Mouse (Mus musculus) embryonic facial prominence, embryonic 11.5 days (tissue): ENCODE measurements around the gene Idua. TPM values are rescaled to one million over a fixed set of nuclear protein-coding genes. Genes with fewer than 3 reads are reported as not detected.

Experiments
- ATAC-seq: fragments of 200-750 bp; cut with Nextera tagmentation; replicated peaks from 2 replicates; pipeline ENCODE4 v1.8.0; 2017; ENCODE audit warnings: low read depth; ENCODE audit not compliant: insufficient number of reproducible peaks, low FRiP score, low TSS enrichment
- DNase-seq: peaks from one replicate; pipeline ENCODE4 v3.0.0-alpha.2; 2015; ENCODE audit warnings: low spot score
- H3K27ac ChIP-seq: fragments of 300-500 bp; sonication (generic); replicated peaks from 2 replicates; pipeline ENCODE4 v1.5.1; 2014; ENCODE audit warnings: mild to moderate bottlenecking, low read depth, low read length, control low read depth
- H3K27me3 ChIP-seq: fragments of 300-500 bp; sonication (generic); 2 replicates; pipeline ENCODE4 v1.6.1; 2014; ENCODE audit warnings: mild to moderate bottlenecking, low read length, moderate library complexity, mixed read lengths; ENCODE audit not compliant: control insufficient read depth, insufficient read depth
- H3K36me3 ChIP-seq: fragments of 300-500 bp; sonication (generic); replicated peaks from 2 replicates; pipeline ENCODE4 v1.6.1; 2014; ENCODE audit warnings: low read depth, mild to moderate bottlenecking, low read length, moderate library complexity, mixed read lengths; ENCODE audit not compliant: control insufficient read depth, insufficient read depth
- H3K4me1 ChIP-seq: fragments of 300-500 bp; sonication (generic); 2 replicates; pipeline ENCODE4 v1.6.1; 2014; ENCODE audit warnings: low read length, mixed read lengths; ENCODE audit not compliant: control insufficient read depth, insufficient read depth
- H3K4me2 ChIP-seq: fragments of 300-500 bp; sonication (generic); 2 replicates; pipeline ENCODE4 v1.6.1; 2014; ENCODE audit warnings: low read depth, mild to moderate bottlenecking, control low read depth, low read length, moderate library complexity
- H3K4me3 ChIP-seq: fragments of 300-500 bp; sonication (generic); 2 replicates; pipeline ENCODE4 v1.5.1; 2014; ENCODE audit warnings: low read depth, low read length, control low read depth
- H3K9ac ChIP-seq: fragments of 300-500 bp; sonication (generic); replicated peaks from 2 replicates; pipeline ENCODE4 v1.6.1; 2014; ENCODE audit warnings: mild to moderate bottlenecking, control low read depth, low read length
- H3K9me3 ChIP-seq: fragments of 300-500 bp; sonication (generic); replicated peaks from 2 replicates; pipeline ENCODE4 v1.6.1; 2016; ENCODE audit warnings: mild to moderate bottlenecking, low read length, inconsistent platforms, mixed read lengths; ENCODE audit not compliant: control insufficient read depth
- WGBS: fragments of 180-500 bp; shearing (Covaris S2); extraction: QIAGEN DNeasy Blood & Tissue Kit; methylation state at CpG from one replicate; pipeline ENCODE4 v1.1.7; 2014; 5-methylcytosine and 5-hydroxymethylcytosine counted together
- polyA plus RNA-seq: library from polyadenylated mRNA; unstranded; fragments of >200 nt; fragmentation: Nextera tagmentation; extraction: Ambion mirVana; gene quantifications from 2 replicates; pipeline ENCODE4 v1.2.1, GENCODE M21; 2014

Idua gene
- polyA plus RNA-seq, 1 experiment from 2014 or later: 9.6 TPM

DNA sequence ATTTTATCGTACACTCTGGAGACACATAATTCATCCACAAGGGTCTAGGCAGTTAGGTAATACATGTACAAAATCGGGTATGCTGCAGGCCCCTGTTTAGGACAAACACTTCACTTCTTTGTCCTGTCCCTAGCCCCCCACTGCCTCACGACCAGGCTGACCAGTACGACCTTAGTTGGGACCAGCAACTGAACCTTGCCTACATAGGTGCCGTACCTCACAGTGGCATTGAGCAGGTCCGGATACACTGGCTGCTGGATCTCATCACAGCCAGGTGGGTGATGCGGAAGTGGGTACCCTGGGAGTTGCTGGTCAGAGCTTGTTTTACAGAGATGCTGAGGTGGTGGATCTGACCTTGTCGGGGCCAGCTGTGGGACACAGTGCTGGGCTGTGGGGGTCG lies 9.9 kb downstream of the Idua start:
- H3K27me3 ChIP-seq: no peaks in the 10 kb centered on the region
- H3K27ac ChIP-seq: no peak overlapping the region
- no peaks in the 10 kb centered on the region; the same call in 1 of the 2 replicates for H3K4me1 ChIP-seq
- H3K9ac ChIP-seq: no peak overlapping the region
- H3K36me3 ChIP-seq: no peaks in the 10 kb centered on the region
- no peak for DNase-seq
- ATAC-seq: 0 out of 2 replicates have a peak, but pooled peaks have one; percentile 8
- peak overlapping the region; percentile 82 for H3K4me2 ChIP-seq
- 72% methylated on average over 9 of the region's 9 CpGs for WGBS
- no peaks in the 10 kb centered on the region for H3K9me3 ChIP-seq
- H3K4me3 ChIP-seq: no peak overlapping the region

DNA sequence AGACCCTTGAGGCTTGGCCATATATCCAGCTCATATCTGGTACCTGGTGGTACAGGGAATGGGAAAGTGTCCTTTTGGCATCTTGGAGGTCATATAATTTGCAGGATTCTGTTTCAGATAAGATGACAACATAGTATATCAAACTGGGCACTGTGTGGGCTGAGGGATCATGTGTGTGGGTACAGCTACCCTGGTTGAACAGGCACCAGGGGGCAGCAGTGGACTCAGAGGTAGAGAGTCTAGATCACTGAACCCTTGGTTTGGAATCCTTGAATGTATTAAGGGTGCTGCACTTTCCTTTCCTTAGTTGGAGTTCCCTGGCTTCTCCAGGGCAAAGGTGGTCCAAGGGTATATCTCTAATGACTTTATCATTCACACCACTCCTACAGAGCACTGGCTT lies 10.7 kb downstream of the Idua start:
- DNase-seq: peak; percentile 54

DNA sequence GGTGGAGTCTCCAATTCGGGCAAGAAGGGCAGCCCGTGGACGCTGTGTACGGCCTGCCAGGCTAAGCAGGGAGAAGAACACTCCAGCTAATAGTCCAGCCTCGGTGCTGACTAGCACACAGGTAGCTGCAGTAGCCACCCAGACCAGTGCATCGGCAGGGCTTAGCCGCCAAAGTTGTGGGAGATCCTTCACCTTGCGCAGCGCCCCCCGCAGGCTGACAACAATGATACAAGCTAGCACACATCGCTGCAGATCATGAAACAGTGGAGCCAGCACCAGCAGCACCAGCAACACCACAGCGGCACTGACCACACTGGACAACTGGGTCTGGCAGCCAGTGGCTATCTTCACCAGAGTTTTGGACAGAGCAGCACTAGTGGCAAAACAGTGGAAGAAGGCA lies 11.6 kb downstream of the Idua start:
- ATAC-seq: no peak
- Histone ChIP-seq H3K9ac (no peak overlapping the region), H3K4me3 (no peak overlapping the region), H3K27me3 (no peaks in the 10 kb centered on the region), H3K27ac (no peak overlapping the region), H3K4me1 (no peaks in the 10 kb centered on the region; the same call in 1 of the 2 replicates), H3K36me3 (no peaks in the 10 kb centered on the region), H3K4me2 (no peak overlapping the region), H3K9me3 (no peaks in the 10 kb centered on the region)
- no peak for DNase-seq
- 87% methylated on average over 12 of the region's 12 CpGs for WGBS

More for the DNA sequence above, 10.7 kb downstream of the Idua start:
- Histone ChIP-seq H3K27ac (no peak overlapping the region), H3K9me3 (no peaks in the 10 kb centered on the region), H3K27me3 (no peaks in the 10 kb centered on the region), H3K9ac (no peak overlapping the region), H3K4me2 (no peak overlapping the region), H3K4me1 (no peaks in the 10 kb centered on the region; the same call in 1 of the 2 replicates), H3K4me3 (no peak overlapping the region), H3K36me3 (no peaks in the 10 kb centered on the region)
- no peak; the same call in 1 of the 2 replicates for ATAC-seq

DNA sequence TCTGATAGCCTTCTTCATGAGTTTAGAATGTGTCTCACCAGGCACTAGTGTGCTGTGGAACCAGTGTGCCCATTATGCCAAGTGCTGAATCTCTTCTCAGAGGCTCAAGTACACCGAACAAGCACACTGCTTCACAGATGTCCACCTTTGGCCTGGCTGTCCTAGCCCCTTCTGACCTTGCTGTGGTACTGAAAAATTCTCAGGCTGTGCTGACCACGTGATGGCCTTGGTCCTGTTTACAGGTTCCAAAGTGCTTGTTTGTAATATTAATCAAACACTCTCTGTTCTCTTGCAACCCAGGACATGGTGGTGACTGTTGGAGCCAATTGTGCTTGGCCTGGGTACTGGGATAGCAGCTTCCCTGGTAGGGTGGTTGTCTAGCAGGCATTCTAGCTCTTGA lies 14.5 kb downstream of the Idua start:
- 83% methylated on average over 2 of the region's 2 CpGs for WGBS

DNA sequence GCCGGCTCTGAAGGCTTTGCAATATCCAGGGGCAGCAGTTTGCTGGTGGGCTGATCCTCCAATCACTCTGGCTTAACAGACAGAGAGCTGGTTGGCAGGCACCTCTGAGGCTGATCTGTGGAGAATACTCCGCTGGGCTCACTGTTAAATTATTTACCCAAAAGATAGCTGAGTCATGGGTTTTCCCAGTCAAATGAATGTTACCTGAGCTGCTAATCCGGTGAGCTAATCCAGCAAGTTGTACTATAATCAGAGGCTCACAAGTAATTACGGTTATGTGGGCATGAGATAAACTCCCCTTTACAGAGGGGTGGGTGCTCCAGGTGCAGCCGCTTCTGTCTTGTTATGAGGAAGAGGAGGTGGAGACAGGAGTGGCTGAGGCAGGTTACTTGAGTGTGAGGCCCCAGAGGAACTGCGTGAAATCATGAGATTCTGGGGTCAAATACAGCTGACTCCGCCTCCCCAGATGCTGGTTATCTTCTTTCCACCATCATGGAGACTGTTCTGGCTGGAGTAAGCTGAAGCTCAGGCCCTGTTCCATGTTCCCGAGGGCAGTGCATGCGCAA lies 15.2 kb downstream of the Idua start, which contains the start of gene Slc26a1:
TSS of gene Slc26a1 (minus strand) at position 319 of the 566 bp plus-strand sequence.
- H3K4me3 ChIP-seq: no peak within 1 kb of the TSS
- H3K9me3 ChIP-seq: no peaks in the 10 kb centered on the region
- WGBS: 77% methylated on average over 9 of the region's 9 CpGs
- H3K27me3 ChIP-seq: no peaks in the 10 kb centered on the region
- H3K36me3 ChIP-seq: no peaks in the 10 kb centered on the region
- ATAC-seq: no peak
- H3K4me1 ChIP-seq: peaks cover 2% of the 10 kb centered on the region; the same call in 1 of the 2 replicates
- H3K4me2 ChIP-seq: no peak within 1 kb of the TSS
- no peak for DNase-seq
- H3K9ac ChIP-seq: no peak within 1 kb of the TSS
- no peak within 1 kb of the TSS for H3K27ac ChIP-seq

More for the DNA sequence above, 14.5 kb downstream of the Idua start:
- Histone ChIP-seq H3K36me3 (no peaks in the 10 kb centered on the region), H3K27me3 (no peaks in the 10 kb centered on the region), H3K9me3 (no peaks in the 10 kb centered on the region), H3K4me1 (peaks cover 2% of the 10 kb centered on the region; the same call in 1 of the 2 replicates), H3K4me2 (no peak overlapping the region), H3K9ac (no peak overlapping the region), H3K27ac (no peak overlapping the region), H3K4me3 (no peak overlapping the region)
- DNase-seq (no peak), ATAC-seq (no peak)

DNA sequence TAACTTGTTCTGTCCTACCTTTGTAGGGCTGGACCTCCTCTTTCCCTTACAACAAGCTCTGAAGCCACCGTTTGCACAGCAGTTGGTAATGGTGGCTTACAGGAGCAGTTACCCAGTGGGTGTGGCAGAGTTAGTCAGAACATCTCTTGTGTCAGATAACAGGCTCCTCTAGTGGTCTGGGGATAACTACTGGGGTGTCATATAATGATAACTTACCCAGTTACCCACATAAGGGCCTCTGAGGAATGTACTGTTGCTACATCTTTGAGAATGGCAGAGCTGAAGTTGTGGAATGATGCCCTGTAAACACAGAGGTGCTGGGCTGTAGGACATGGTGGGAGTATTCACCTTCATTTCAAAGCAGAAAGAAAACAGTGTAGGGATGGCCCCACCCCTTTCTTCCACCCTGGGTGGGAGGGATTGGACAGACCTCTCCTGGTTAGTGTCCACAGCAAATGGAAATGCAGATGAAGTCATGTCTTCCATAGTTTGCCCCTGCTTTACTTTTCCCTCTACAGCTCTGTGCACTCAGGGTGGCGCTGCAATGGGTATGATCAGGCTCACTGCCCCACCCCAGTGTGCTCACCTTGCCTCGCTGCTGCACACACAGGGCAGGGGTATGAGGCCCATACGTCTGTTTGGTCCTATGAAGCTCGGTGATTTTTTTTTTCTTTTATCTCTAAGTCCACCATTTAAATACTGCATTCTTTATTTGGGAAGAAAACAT lies 16.8 kb downstream of the Idua start:
- H3K4me3 ChIP-seq: peak overlapping the region; percentile 31
- no peaks in the 10 kb centered on the region for H3K9me3 ChIP-seq
- peak overlapping the region; percentile 48 for H3K27ac ChIP-seq
- peak overlapping the region; percentile 65 for H3K9ac ChIP-seq
- 14% methylated on average over 5 of the region's 5 CpGs for WGBS
- DNase-seq (peak; percentile 23), ATAC-seq (peak; percentile 55)
- no peaks in the 10 kb centered on the region for H3K27me3 ChIP-seq
- peaks cover 2% of the 10 kb centered on the region; the same call in 1 of the 2 replicates for H3K4me1 ChIP-seq
- no peaks in the 10 kb centered on the region for H3K36me3 ChIP-seq
- H3K4me2 ChIP-seq: peak overlapping the region; percentile 57

DNA sequence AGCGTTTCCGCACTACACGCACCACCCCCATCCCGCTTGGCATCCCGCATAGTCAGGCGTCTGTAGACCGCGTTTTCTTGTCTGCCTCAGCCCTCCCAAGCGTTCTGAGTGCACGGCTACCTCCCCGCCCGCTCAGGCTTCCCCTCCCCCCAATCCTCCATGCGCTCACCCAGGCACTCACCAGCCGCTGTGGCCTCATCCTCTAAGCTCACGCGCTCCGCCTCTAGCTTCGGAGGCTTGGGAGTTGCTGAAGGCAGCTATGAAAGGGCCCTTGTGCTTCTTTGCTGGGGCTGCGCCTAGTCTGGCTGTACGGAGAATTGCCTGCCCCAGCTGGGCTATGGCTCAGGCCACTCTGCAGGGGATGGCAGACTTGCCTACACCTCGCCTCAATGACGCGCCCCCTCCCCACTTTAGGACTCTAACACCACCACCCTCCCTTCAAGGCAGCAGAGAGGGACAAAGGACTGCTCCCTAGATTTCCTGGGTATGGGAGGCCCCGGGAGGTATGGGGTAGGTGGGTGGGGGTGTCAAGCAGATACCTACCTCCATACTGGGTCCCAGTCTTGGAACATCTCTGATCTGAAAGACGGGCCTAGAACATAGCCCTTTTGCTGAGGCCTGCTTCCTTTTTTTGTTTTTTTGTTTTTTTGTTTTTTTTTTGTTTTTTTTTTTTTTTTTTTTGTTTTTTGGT lies 17.6 kb downstream of the Idua start:
- peak overlapping the region; percentile 48 for H3K27ac ChIP-seq
- ATAC-seq: peak; percentile 81
- H3K4me3 ChIP-seq: peak overlapping the region; percentile 31
- H3K4me2 ChIP-seq: peak overlapping the region; percentile 57
- H3K36me3 ChIP-seq: no peaks in the 10 kb centered on the region
- H3K4me1 ChIP-seq: peaks cover 2% of the 10 kb centered on the region; the same call in 1 of the 2 replicates
- H3K27me3 ChIP-seq: no peaks in the 10 kb centered on the region
- H3K9me3 ChIP-seq: no peaks in the 10 kb centered on the region
- WGBS: 2% methylated on average over 25 of the region's 25 CpGs
- peak; percentile 85 for DNase-seq
- peak overlapping the region; percentile 65 for H3K9ac ChIP-seq
